Mouse (Mus musculus) c-Kit-positive CD71-positive TER-119-negative erythroid progenitor cells, embryonic 14.5 days (primary cell): ENCODE data around the gene Flg.

Source experiments
- DNase-seq: peaks from one replicate; pipeline ENCODE4 v3.0.0-alpha.2; 2013; ENCODE audit warnings: low read depth

Gene Flg

DNA sequence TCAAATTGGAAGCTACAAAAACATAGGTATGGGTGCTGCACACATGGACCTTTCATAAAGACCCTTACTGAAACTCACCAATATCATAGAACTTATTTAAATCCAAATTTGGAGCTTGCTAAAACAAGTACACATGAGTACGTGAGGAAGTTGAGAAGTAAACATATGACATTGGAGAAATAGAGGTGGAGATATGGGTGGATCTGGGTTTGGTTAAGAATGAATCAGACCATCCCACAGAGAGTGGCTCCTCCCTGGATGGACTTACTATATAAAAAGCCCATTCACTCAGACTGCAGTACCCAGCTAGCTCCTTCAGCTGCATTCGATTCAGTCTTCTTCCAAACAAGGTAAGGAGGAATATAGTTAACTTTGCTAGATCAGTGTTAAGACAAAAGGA, at the start of gene Flg:
TSS of gene Flg (plus strand) at position 301 of the 400 bp plus-strand sequence.
- no peak for DNase-seq

DNA sequence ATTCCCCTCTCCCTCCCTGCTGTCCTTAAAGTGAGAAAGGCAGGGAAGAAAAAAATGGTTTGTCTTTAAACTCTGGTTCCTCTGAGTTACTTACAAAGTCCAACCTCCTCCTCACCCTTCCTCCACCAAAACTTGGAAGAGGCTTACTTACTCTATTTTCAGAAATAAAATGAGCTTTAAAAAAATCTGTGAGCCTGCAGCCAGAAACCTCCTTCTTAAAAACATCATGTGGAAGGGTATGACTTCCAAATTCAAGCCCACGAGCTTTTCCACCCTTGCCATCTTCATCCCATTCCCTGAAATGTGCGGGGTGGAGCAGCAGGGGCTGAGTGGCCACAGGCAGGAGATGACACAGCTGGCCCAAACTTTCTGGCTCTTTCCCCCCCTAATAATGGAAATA, 24.2 kb downstream of the Flg start:
- no peak for DNase-seq

DNA sequence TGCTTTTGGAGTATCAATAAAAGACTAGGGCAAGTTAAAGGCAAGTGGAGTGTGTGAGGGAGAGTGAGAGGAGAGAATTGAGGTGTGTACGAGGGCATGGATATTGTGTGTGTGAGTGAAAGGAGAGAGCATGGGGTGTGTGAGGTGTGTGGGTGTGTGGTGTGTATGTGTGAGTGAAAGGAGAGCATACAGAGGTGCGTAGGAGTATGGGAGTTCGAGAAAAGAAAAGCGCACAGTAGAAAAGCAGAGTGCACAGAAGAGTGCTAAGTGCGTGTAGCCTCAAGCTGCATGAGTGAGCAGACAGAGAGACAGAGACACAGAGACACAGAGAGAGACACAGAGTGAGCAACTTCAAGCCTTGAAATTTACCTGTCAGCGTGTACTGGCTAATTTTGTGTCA, 26.5 kb downstream of the Flg start:
- DNase-seq: no peak

DNA sequence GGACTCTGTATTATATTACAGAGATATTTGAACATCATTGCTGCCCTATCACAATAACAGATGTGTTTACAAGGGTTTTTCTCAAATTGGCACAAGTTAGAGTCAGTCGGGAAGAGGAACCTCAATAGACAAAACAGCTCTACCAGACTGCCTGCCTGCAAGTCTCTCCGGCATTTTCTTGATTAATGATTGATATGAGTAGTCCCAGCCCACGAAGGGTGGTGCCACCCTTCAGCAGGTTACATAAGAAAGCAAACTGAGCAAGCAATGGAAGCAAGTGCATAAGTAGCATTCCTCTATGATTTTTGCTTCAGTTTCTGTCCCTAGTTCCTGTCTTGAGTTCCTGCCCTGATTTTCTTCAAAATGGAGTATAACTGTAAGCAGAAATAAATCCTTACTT, 28.6 kb downstream of the Flg start:
- DNase-seq: no peak

DNA sequence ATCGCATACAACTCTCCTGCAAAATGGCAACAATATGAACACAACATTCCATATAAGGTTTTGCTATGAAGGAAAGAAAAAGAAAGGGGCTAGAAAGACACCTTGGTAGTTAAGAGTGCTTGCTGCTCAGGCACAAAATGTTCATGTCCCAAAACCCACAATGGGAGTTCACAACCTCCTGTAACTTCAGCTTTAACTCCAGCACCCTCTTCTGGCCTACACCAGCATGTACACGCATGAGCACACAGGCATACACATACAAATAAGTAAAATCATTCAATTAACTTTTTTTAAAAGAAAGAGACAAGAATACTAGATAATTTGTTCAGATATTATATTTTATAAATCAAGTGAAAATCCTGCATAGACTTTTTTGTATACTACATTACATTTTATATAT, 32.8 kb downstream of the Flg start:
- DNase-seq: no peak

DNA sequence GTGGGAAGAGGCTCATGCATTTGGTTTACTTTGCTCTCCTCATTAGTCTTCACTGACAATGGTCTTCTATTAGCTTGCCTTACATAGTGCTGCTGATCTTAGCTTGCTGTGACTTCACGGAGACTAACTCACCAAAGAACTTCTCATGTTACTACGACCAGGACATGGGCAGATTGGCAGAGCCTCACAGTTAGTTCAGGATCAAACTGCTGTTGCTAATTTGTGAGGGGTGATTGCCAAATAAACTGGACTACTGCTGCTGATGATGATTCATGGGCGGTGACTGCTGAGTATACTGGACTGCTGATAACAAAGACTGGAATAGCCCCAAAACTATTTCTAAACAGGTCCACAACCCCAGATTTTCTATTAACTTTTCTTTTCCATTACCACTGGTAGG, 38.0 kb downstream of the Flg start:
- DNase-seq: no peak

DNA sequence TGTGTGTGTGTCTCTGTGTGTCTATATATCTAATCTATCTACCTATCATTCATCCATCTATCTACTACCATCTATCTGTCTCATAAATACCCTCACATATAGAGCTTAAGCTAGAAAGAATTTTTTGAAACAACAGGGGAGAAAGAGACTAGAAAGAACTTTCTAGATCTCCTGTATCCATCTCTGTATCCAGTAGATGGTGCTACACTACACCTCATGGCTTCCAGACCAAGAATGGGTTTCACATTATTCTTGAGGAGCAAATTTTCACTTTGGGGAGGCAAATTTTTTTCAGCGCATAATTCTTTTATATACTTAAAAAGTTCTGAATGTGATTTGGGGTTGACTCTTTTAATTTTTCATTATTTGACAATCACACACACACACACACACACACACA, 41.1 kb downstream of the Flg start:
- no peak for DNase-seq

DNA sequence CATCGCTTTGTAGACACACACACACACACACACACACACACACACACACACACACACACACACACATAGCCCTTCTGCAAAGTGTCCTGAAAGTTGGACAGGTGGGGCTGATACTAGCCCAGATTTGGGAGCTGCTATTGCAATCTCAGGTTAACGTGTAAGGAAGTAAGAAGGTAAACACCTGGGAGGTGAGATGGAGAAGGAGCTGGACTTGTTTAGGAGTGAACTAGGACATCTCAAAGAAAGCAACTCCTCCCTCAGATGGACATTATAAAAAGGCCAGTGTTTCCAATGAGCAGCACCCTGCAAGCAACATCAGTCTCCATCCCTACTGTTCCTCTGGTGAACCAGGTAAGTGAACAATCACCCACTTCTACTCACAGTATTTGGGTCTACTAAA, 46.1 kb downstream of the Flg start, which contains the start of gene Hrnr:
TSS of gene Hrnr (plus strand) at position 301 of the 400 bp plus-strand sequence.
- DNase-seq: no peak

DNA sequence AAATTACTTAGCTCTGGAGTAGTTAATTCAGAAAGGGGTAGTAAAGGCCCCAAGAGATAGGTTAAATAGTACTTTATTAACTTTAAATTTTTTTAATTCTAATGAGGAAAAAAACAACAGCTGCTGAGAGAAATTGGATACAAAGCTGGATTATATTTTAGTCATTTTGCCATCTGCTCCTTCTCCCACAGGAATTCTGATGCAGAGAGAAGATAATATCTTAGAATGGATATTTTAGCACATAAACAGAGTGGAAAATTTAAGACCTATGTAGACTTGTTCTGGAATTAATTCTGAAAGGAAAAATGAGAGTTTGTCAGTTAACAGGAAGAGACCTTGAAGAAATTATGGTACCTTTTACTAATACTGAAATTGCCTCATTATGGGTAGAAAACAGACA, 64.4 kb downstream of the Flg start:
- no peak for DNase-seq

DNA sequence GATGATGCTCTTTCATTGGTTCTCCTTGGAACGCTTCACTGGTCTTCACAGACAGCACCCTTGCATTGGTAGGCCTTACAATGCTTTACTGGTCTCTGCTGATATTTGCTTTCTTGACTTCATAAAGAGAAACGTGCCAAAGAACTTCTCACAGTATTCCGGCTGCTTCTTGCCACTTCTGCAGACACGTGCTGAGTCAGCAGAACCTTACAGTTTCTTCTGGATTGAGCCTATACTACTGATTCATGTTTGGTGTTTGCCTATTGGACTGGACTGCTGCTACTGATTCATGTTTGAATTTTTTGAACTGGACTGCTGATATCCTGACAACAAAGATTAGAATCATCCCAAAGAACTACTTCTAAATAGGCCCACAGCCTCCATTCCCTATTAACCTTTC, 66.7 kb downstream of the Flg start:
- DNase-seq: no peak
